Mouse (Mus musculus): Measurements from ENCODE around the gene Klra9. TPM values are rescaled to one million over a fixed set of nuclear protein-coding genes. Genes with fewer than 3 reads are reported as not detected.
"Not testable (repeated sequence)": the region's sequence is repeated elsewhere in the genome, so short reads cannot be mapped to it uniquely, and the experiment has no call there.

Gene Klra9
- polyA plus RNA-seq (2016; fragmentation: Nextera tagmentation; extraction: Ambion mirVana), result not detected in 2 replicates

GRCm38 (mm10) chr6:130193012-130193411 is at the start of gene Klra9:
TSS of gene Klra9 (minus strand) at chr6:130193112.
- H3K4me3 ChIP-seq; H3K4me2 ChIP-seq (replicated peaks); ATAC-seq (ENCODE audit: low FRiP score); H3K9me3 ChIP-seq (replicated peaks); H3K27me3 ChIP-seq; H3K9ac ChIP-seq; H3K36me3 ChIP-seq; H3K27ac ChIP-seq; H3K4me1 ChIP-seq: not testable (repeated sequence)
- WGBS, result 63% methylated on average over 3 of the region's 3 CpGs

DNA sequence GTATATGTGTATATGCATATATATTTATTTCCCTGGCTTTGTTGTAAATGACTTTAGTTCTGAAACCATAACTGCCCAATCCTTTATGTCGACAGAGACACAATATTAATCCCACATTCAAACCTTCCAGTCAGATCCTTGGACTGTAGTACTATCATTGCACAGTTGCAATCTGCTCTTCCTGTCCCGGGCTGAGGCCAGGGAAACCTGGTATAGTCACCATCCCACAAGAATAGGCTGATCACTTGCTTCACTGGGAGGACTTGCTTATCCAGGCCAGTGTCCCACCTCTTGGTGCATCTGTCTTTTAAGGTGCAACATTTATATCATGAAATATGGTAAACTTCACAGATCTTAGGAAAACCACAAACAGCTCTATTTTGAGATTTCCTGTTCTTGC is 44.6 kb upstream of the Klra9 start:
- H3K4me1 ChIP-seq, result no peaks in the 10 kb centered on the region
- H3K27me3 ChIP-seq, result no peaks in the 10 kb centered on the region
- H3K27ac ChIP-seq, result no peak overlapping the region
- H3K4me3 ChIP-seq, result no peak overlapping the region
- peaks cover 4% of the 10 kb centered on the region; the same call in 1 of the 2 replicates for H3K9me3 ChIP-seq (replicated peaks)
- 78% methylated on average over 2 of the region's 2 CpGs for WGBS
- H3K9ac ChIP-seq, result no peak overlapping the region
- H3K4me2 ChIP-seq (replicated peaks), result no peak overlapping the region
- ATAC-seq (ENCODE audit: low FRiP score), result no peak
- H3K36me3 ChIP-seq, result no peaks in the 10 kb centered on the region

DNA sequence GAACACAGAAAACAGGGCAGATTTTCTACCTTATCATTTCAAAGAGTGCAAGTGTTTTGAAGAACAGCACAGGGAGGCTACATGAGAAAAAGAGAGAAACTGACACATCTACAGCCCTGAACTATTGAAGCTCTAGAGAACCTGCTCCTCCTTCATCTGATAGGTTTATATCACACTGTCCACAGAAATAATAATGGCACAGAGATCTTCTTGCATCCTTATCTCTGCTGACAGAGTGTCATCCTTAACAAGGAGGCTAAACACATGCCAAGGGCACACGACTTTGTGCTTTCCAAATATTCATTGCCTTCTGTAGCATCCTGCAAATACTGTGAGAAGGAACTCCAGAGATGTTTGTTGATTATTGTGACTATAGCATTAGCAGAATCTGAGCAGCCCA is 43.7 kb upstream of the Klra9 start:
- H3K36me3 ChIP-seq, result no peaks in the 10 kb centered on the region
- H3K9me3 ChIP-seq (replicated peaks), result peaks cover 8% of the 10 kb centered on the region; the same call in 1 of the 2 replicates
- ATAC-seq (ENCODE audit: low FRiP score), result no peak
- no peak overlapping the region for H3K4me3 ChIP-seq
- H3K27me3 ChIP-seq, result no peaks in the 10 kb centered on the region
- H3K4me1 ChIP-seq, result no peaks in the 10 kb centered on the region
- no peak overlapping the region for H3K27ac ChIP-seq
- WGBS, result 41% methylated on average over 1 of the region's 1 CpGs
- H3K4me2 ChIP-seq (replicated peaks), result no peak overlapping the region
- no peak overlapping the region for H3K9ac ChIP-seq

GRCm38 (mm10) chr6:130233222-130233621 is 40.3 kb upstream of the Klra9 start, which contains the start of gene Klra7:
TSS of gene Klra7 (minus strand) at chr6:130233322.
- no peak within 1 kb of the TSS for H3K9ac ChIP-seq
- H3K4me2 ChIP-seq (replicated peaks), result no peak within 1 kb of the TSS
- no peak within 1 kb of the TSS for H3K4me3 ChIP-seq
- H3K27ac ChIP-seq, result no peak within 1 kb of the TSS
- ATAC-seq (ENCODE audit: low FRiP score), result no peak
- H3K27me3 ChIP-seq, result no peaks in the 10 kb centered on the region
- H3K36me3 ChIP-seq, result no peaks in the 10 kb centered on the region
- H3K9me3 ChIP-seq (replicated peaks), result peaks cover 8% of the 10 kb centered on the region
- no peaks in the 10 kb centered on the region for H3K4me1 ChIP-seq

GRCm38 (mm10) chr6:130197453-130197852 is 4.5 kb upstream of the Klra9 start:
- not testable (repeated sequence) for H3K9ac ChIP-seq; H3K4me3 ChIP-seq; H3K36me3 ChIP-seq; ATAC-seq (ENCODE audit: low FRiP score); H3K27me3 ChIP-seq; H3K4me1 ChIP-seq; H3K9me3 ChIP-seq (replicated peaks); H3K4me2 ChIP-seq (replicated peaks); H3K27ac ChIP-seq
- WGBS, result 94% methylated on average over 1 of the region's 1 CpGs

DNA sequence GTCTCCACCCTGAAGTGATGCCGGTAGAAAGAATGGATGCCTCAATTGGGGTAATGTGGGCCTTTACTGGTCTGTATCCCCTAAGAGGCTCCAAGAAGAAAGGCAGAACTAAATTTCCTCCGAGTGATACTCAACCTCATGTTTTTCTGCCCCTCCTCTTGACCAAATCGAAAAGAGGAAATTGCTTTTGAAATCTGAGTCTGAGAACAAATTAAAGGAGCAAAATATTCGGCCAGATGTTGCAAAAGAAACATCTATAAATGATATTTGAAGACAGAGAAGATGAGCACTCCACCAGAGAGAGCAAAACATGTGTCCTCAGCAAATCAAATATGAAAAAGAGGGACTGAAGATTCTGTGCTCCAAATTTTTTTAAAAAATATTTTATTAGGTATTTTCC is 63.1 kb downstream of the Klra9 start, which contains the start of gene Klra8:
Gene Klra8, minus strand, starts transcription at position 101 of the 400 bp plus-strand sequence.
- not testable (repeated sequence) for H3K27me3 ChIP-seq; H3K4me3 ChIP-seq; ATAC-seq (ENCODE audit: low FRiP score); H3K36me3 ChIP-seq; H3K27ac ChIP-seq; H3K9me3 ChIP-seq (replicated peaks); H3K9ac ChIP-seq; H3K4me1 ChIP-seq; H3K4me2 ChIP-seq (replicated peaks)
- WGBS, result 74% methylated on average over 4 of the region's 4 CpGs

Other genes with a start within 250 kb of the Klra9 start
- gene Klra6, start 166.2 kb downstream of the Klra9 start, polyA plus RNA-seq (2016; fragmentation: Nextera tagmentation; extraction: Ambion mirVana), result not detected in 2 replicates
- gene Klra4, start 125.8 kb downstream of the Klra9 start, polyA plus RNA-seq (2016; fragmentation: Nextera tagmentation; extraction: Ambion mirVana), result not detected in 2 replicates
- not detected in 2 replicates for gene Klra8, start 63.2 kb downstream of the Klra9 start, polyA plus RNA-seq (2016; fragmentation: Nextera tagmentation; extraction: Ambion mirVana)
- gene Klra7, start 40.2 kb upstream of the Klra9 start, polyA plus RNA-seq (2016; fragmentation: Nextera tagmentation; extraction: Ambion mirVana), result not detected in 2 replicates
- not detected in 2 replicates for gene Klra10, start 88.8 kb upstream of the Klra9 start, polyA plus RNA-seq (2016; fragmentation: Nextera tagmentation; extraction: Ambion mirVana)
- not detected in 2 replicates for gene Klra3, start 144.5 kb upstream of the Klra9 start, polyA plus RNA-seq (2016; fragmentation: Nextera tagmentation; extraction: Ambion mirVana)
- gene Klra1, start 193.8 kb upstream of the Klra9 start, polyA plus RNA-seq (2016; fragmentation: Nextera tagmentation; extraction: Ambion mirVana), result not detected in 2 replicates

Measured in hindbrain, embryonic 12.5 days (tissue).